Mouse (Mus musculus) megakaryocyte, embryonic 14.5 days (primary cell): Measurements from ENCODE around the gene Ahdc1.

Source experiments
- FLI1 ChIP-seq: IDR thresholded peaks from 2 replicates; pipeline ENCODE4 v1.6.1; 2012; ENCODE audit warnings: low read length, inconsistent platforms, mixed read lengths
- GATA1 ChIP-seq: IDR thresholded peaks from 3 replicates; pipeline ENCODE4 v1.6.1; 2012; ENCODE audit warnings: mixed read lengths, low read length, inconsistent platforms, borderline replicate concordance

DNA sequence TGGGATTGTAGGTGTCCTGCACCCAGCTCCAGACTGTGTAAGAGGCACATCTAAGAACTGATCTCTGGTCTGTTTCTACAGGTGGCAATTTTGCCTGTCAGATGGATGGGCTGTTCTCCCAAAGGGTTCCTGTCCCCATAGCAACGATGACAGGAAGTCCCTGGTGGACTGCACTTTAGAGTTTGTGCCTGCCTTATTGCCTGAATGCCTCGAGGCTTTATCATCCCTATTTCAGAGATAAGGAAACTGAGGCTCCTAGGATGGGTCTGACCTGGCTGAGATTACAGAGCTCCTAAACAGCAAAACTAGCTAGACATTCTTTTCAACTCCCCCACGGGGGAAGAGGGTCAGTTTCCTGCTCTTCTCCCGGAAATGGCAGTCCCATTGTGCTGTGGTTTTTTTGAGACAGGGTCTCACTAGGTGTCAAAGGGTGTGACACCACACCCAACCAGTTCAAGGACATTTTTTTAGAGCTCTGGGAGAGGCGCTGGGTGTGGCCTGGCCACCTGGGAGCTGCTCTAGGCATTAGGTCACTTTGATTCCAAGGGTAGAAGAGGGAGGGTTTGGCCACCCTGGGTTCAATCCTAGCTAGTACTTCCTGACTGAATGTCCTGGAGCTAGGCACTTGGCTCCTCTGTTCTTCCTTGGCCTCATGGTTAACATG lies 111.0 kb downstream of the Ahdc1 start:
- TF ChIP-seq GATA1 (no peak), FLI1 (no peak)
